Mouse (Mus musculus): Measurements from ENCODE around the gene Grem1. TPM values are rescaled to one million over a fixed set of nuclear protein-coding genes. Genes with fewer than 3 reads are reported as not detected.
A peak's percentile ranks its signal among the peaks of the same experiment; 100 is the strongest.

Grem1 gene
- polyA plus RNA-seq, 1 experiment from 2014 or later: 2.7 TPM

- peaks cover 25% of the 10 kb centered on the region for H3K4me1 ChIP-seq
- H3K9ac ChIP-seq (replicated peaks): peak overlapping the region; percentile 55
- H3K27me3 ChIP-seq (replicated peaks): peaks cover 18% of the 10 kb centered on the region
- no peaks in the 10 kb centered on the region for H3K9me3 ChIP-seq (replicated peaks)
- WGBS: 3% methylated on average over 12 of the region's 12 CpGs
- peak overlapping the region; percentile 59 for H3K4me3 ChIP-seq (replicated peaks)
- H3K27ac ChIP-seq (replicated peaks): no peak overlapping the region
- H3K36me3 ChIP-seq: no peaks in the 10 kb centered on the region
- H3K4me2 ChIP-seq: peak overlapping the region; percentile 96
- no peak for ATAC-seq (ENCODE audit: low FRiP score)
Measured at GRCm38 (mm10) chr2:113756924-113757524, 1.4 kb downstream of the Grem1 start.

GRCm38 (mm10) chr2:113749721-113750120 lies 8.7 kb downstream of the Grem1 start:
- Histone ChIP-seq H3K27me3 (replicated peaks) (0 out of 2 replicates have a peak, but pooled peaks cover 6% of the 10 kb centered on the region), H3K4me3 (replicated peaks) (no peak overlapping the region), H3K36me3 (no peaks in the 10 kb centered on the region), H3K4me1 (no peaks in the 10 kb centered on the region), H3K27ac (replicated peaks) (no peak overlapping the region), H3K4me2 (no peak overlapping the region), H3K9ac (replicated peaks) (no peak overlapping the region), H3K9me3 (replicated peaks) (no peaks in the 10 kb centered on the region)
- 82% methylated on average over 12 of the region's 12 CpGs for WGBS
- no peak for ATAC-seq (ENCODE audit: low FRiP score)

- Histone ChIP-seq H3K27me3 (replicated peaks) (0 out of 2 replicates have a peak, but pooled peaks cover 4% of the 10 kb centered on the region), H3K4me1 (no peaks in the 10 kb centered on the region), H3K9ac (replicated peaks) (no peak overlapping the region), H3K4me2 (no peak overlapping the region), H3K9me3 (replicated peaks) (no peaks in the 10 kb centered on the region), H3K27ac (replicated peaks) (no peak overlapping the region), H3K4me3 (replicated peaks) (no peak overlapping the region), H3K36me3 (no peaks in the 10 kb centered on the region)
- 94% methylated on average over 9 of the region's 9 CpGs for WGBS
- no peak for ATAC-seq (ENCODE audit: low FRiP score)
Measured at GRCm38 (mm10) chr2:113749309-113749708, 9.1 kb downstream of the Grem1 start.

GRCm38 (mm10) chr2:113728581-113728980 lies 29.9 kb downstream of the Grem1 start:
- 91% methylated on average over 3 of the region's 3 CpGs for WGBS
- Histone ChIP-seq H3K27ac (replicated peaks) (no peak overlapping the region), H3K4me1 (no peaks in the 10 kb centered on the region), H3K9me3 (replicated peaks) (no peaks in the 10 kb centered on the region), H3K27me3 (replicated peaks) (no peaks in the 10 kb centered on the region), H3K4me3 (replicated peaks) (no peak overlapping the region), H3K9ac (replicated peaks) (no peak overlapping the region), H3K4me2 (no peak overlapping the region), H3K36me3 (no peaks in the 10 kb centered on the region)
- no peak for ATAC-seq (ENCODE audit: low FRiP score)

- no peak overlapping the region for H3K27ac ChIP-seq (replicated peaks)
- no peaks in the 10 kb centered on the region for H3K4me1 ChIP-seq
- WGBS: 67% methylated on average over 2 of the region's 2 CpGs
- H3K27me3 ChIP-seq (replicated peaks): no peaks in the 10 kb centered on the region
- no peak overlapping the region for H3K4me3 ChIP-seq (replicated peaks)
- no peaks in the 10 kb centered on the region for H3K36me3 ChIP-seq
- no peak overlapping the region for H3K9ac ChIP-seq (replicated peaks)
- H3K9me3 ChIP-seq (replicated peaks): no peaks in the 10 kb centered on the region
- H3K4me2 ChIP-seq: no peak overlapping the region
- no peak for ATAC-seq (ENCODE audit: low FRiP score)
Measured at GRCm38 (mm10) chr2:113714801-113715200, 43.6 kb downstream of the Grem1 start.

- ATAC-seq (ENCODE audit: low FRiP score): no peak
- no peak overlapping the region for H3K4me3 ChIP-seq (replicated peaks)
- H3K36me3 ChIP-seq: no peaks in the 10 kb centered on the region
- H3K27me3 ChIP-seq (replicated peaks): no peaks in the 10 kb centered on the region
- 79% methylated on average over 2 of the region's 2 CpGs for WGBS
- no peak overlapping the region for H3K27ac ChIP-seq (replicated peaks)
- no peak overlapping the region for H3K4me2 ChIP-seq
- no peaks in the 10 kb centered on the region for H3K9me3 ChIP-seq (replicated peaks)
- H3K4me1 ChIP-seq: no peaks in the 10 kb centered on the region
- no peak overlapping the region for H3K9ac ChIP-seq (replicated peaks)
Measured at GRCm38 (mm10) chr2:113713406-113713805, 45.0 kb downstream of the Grem1 start.

GRCm38 (mm10) chr2:113707507-113707906 lies 50.9 kb downstream of the Grem1 start:
- Histone ChIP-seq H3K27ac (replicated peaks) (no peak overlapping the region), H3K4me2 (no peak overlapping the region), H3K9me3 (replicated peaks) (no peaks in the 10 kb centered on the region), H3K9ac (replicated peaks) (no peak overlapping the region), H3K4me3 (replicated peaks) (no peak overlapping the region), H3K4me1 (no peaks in the 10 kb centered on the region), H3K36me3 (no peaks in the 10 kb centered on the region), H3K27me3 (replicated peaks) (no peaks in the 10 kb centered on the region)
- 62% methylated on average over 4 of the region's 4 CpGs for whole genome bisulfite sequencing
- no peak for ATAC-seq (ENCODE audit: low FRiP score)

- no peak overlapping the region for H3K27ac ChIP-seq (replicated peaks)
- no peak for ATAC-seq (ENCODE audit: low FRiP score)
Measured at GRCm38 (mm10) chr2:113701507-113701906, 56.9 kb downstream of the Grem1 start.

GRCm38 (mm10) chr2:113696647-113697046 lies 61.8 kb downstream of the Grem1 start:
- Histone ChIP-seq H3K4me2 (no peak overlapping the region), H3K27ac (replicated peaks) (0 out of 2 replicates have a peak overlapping the region, but pooled peaks have one; percentile 8), H3K9ac (replicated peaks) (no peak overlapping the region), H3K27me3 (replicated peaks) (no peaks in the 10 kb centered on the region), H3K9me3 (replicated peaks) (no peaks in the 10 kb centered on the region), H3K4me1 (peaks cover 28% of the 10 kb centered on the region), H3K4me3 (replicated peaks) (no peak overlapping the region), H3K36me3 (no peaks in the 10 kb centered on the region)
- ATAC-seq (ENCODE audit: low FRiP score): peak; percentile 56
- WGBS: 38% methylated on average over 5 of the region's 5 CpGs

More at GRCm38 (mm10) chr2:113701507-113701906, 56.9 kb downstream of the Grem1 start:
- Histone ChIP-seq H3K4me2 (no peak overlapping the region), H3K9ac (replicated peaks) (no peak overlapping the region), H3K4me3 (replicated peaks) (no peak overlapping the region), H3K27me3 (replicated peaks) (no peaks in the 10 kb centered on the region), H3K36me3 (no peaks in the 10 kb centered on the region), H3K9me3 (replicated peaks) (no peaks in the 10 kb centered on the region), H3K4me1 (peaks cover 8% of the 10 kb centered on the region; the same call in 1 of the 2 replicates)
- WGBS: 84% methylated on average over 5 of the region's 5 CpGs

GRCm38 (mm10) chr2:113696222-113696621 lies 62.2 kb downstream of the Grem1 start:
- 31% methylated on average over 3 of the region's 3 CpGs for WGBS
- H3K9me3 ChIP-seq (replicated peaks): no peaks in the 10 kb centered on the region
- no peak overlapping the region for H3K4me3 ChIP-seq (replicated peaks)
- no peaks in the 10 kb centered on the region for H3K27me3 ChIP-seq (replicated peaks)
- H3K4me2 ChIP-seq: no peak overlapping the region
- H3K27ac ChIP-seq (replicated peaks): 0 out of 2 replicates have a peak overlapping the region, but pooled peaks have one; percentile 8
- peaks cover 29% of the 10 kb centered on the region for H3K4me1 ChIP-seq
- H3K36me3 ChIP-seq: no peaks in the 10 kb centered on the region
- H3K9ac ChIP-seq (replicated peaks): no peak overlapping the region
- ATAC-seq (ENCODE audit: low FRiP score): peak; percentile 78

Measured in neural tube, embryonic 15.5 days (tissue).